10 mouse cellular contexts compared by ENCODE assay signal in genomic region chr7:122242260-122242659, GRCm38 (mm10). TPM values are rescaled to one million over a fixed set of nuclear protein-coding genes. Genes with fewer than 3 reads are reported as not detected.
A peak's percentile ranks its signal among the peaks of the same experiment; 100 is the strongest.
DNase-seq lines count a peak whose midpoint lies in the region; ATAC-seq and TF ChIP-seq lines count a peak whose summit lies in the region.
"Had no signal": no experiment of that assay in that cellular context is flagged by ENCODE, and none has a peak within 500 bp of the region (broad histone marks: within the 10 kb centered on the region; RNA-seq: fewer than 3 reads in every experiment).

No protein-coding gene starts in this region.

- ATAC-seq in forebrain, embryonic 16.5 days: 0 out of 2 replicates have a peak, but pooled peaks have one; percentile 43

- dilution Hi-C loops in CH12.LX (cut with MboI; ENCODE audit: extremely low pct_ligation_motif_present, extremely low pct_unique_long_range_greater_than_20kb, low sequenced_read_pairs): no loop called here

- DNase-seq in left cerebral cortex, adult 18-20 months (ENCODE audit: low spot score in 2 of 2): peak; percentile 28 to 34
- no peak for DNase-seq in left cerebral cortex, adult 11 months (ENCODE audit: low spot score)
- peak; percentile 71 for DNase-seq in CH12.LX (ENCODE audit: extremely low read depth)
- DNase-seq in adrenal gland, postnatal 14 days: peak; percentile 37
- peak; percentile 47 for DNase-seq in kidney, postnatal 10 days
- peak; percentile 73 for DNase-seq in retina, embryonic 14.5 days (ENCODE audit: low spot score)
- DNase-seq in urinary bladder, postnatal 4 days (ENCODE audit: low spot score in 2 of 2): no peak

- H3K36me3 ChIP-seq in CH12.LX (replicated peaks in 1 of 2; ENCODE audit: control insufficient read depth in 1 of 2, insufficient read depth in 1 of 2, low read length in 1 of 2): no peaks in the 10 kb centered on the region
- no peaks in the 10 kb centered on the region for H3K36me3 ChIP-seq in forebrain, embryonic 16.5 days (ENCODE audit: control insufficient read depth, insufficient read depth)

- TF ChIP-seq POLR2A in CH12.LX (IDR thresholded peaks at IDR 0.05; ENCODE audit: low read depth, low read length): no peak

- H3K4me1 ChIP-seq in CH12.LX (ENCODE audit: control insufficient read depth in 1 of 2, insufficient read depth in 2 of 2): peaks cover 14 to 47% of the 10 kb centered on the region in 2 experiments; a peak in 3 of 4 replicates
- peaks cover 7% of the 10 kb centered on the region for H3K4me1 ChIP-seq in forebrain, embryonic 16.5 days (replicated peaks; ENCODE audit: control insufficient read depth, insufficient read depth, low read length)

- H3K4me2 ChIP-seq in CH12.LX (ENCODE audit: insufficient read depth, low read depth, poor library complexity, severe bottlenecking): no peak overlapping the region
- H3K4me2 ChIP-seq in forebrain, embryonic 16.5 days (ENCODE audit: low read length): no peak overlapping the region

- peak; percentile 57 for TF ChIP-seq RAD21 in CH12.LX (IDR thresholded peaks at IDR 0.05; ENCODE audit: low read depth, low read length)

- H3K9ac ChIP-seq in CH12.LX (ENCODE audit: insufficient read depth, low read depth): no peak overlapping the region
- no peak overlapping the region for H3K9ac ChIP-seq in forebrain, embryonic 16.5 days (replicated peaks; ENCODE audit: low read depth, low read length)

- H3K27me3 ChIP-seq in CH12.LX (replicated peaks): no peaks in the 10 kb centered on the region
- no peaks in the 10 kb centered on the region for H3K27me3 ChIP-seq in forebrain, embryonic 16.5 days (replicated peaks; ENCODE audit: control insufficient read depth, insufficient read depth, low read length)

- no peak overlapping the region for H3K4me3 ChIP-seq in CH12.LX (replicated peaks in 1 of 3; ENCODE audit: low read depth in 2 of 3, low read length in 2 of 3, poor library complexity in 1 of 3)
- no peak overlapping the region for H3K4me3 ChIP-seq in forebrain, embryonic 16.5 days (replicated peaks; ENCODE audit: low read length)
- H3K4me3 ChIP-seq: erythroblast, embryonic 14.5 days had no signal

- TF ChIP-seq CTCF in CH12.LX (conservative IDR thresholded peaks at IDR 0.05 in 1 of 2, IDR thresholded peaks at IDR 0.05 in 1 of 2; ENCODE audit: low read depth in 2 of 2, low read length in 2 of 2): peak; percentile 80 to 85

- 50% methylated on average over 1 of the region's 1 CpGs for WGBS in forebrain, embryonic 16.5 days

- H3K79me2 ChIP-seq in CH12.LX (replicated peaks; ENCODE audit: control insufficient read depth, extremely low read depth, insufficient read depth, poor library complexity, severe bottlenecking): no peaks in the 10 kb centered on the region

- H3K27ac ChIP-seq in CH12.LX (ENCODE audit: insufficient read depth, low read depth): no peak overlapping the region
- H3K27ac ChIP-seq in forebrain, embryonic 16.5 days (ENCODE audit: low read length): no peak overlapping the region
- H3K27ac ChIP-seq: macrophage had no signal

- in situ Hi-C loops in CH12.LX (cut with MboI; ENCODE audit: low pct_ligation_motif_present, low pct_unique_long_range_greater_than_20kb, low sequenced_read_pairs): no loop called here

- no peak for TF ChIP-seq EP300 in CH12.LX (IDR thresholded peaks at IDR 0.05; ENCODE audit: low read length)

- H3K9me3 ChIP-seq in CH12.LX (replicated peaks; ENCODE audit: low read length): no peaks in the 10 kb centered on the region
- no peaks in the 10 kb centered on the region for H3K9me3 ChIP-seq in forebrain, embryonic 16.5 days (ENCODE audit: control insufficient read depth, low read length)

TF ChIP-seq in CH12.LX, 34 proteins besides CTCF, POLR2A, EP300 and RAD21:
- TF ChIP-seq SMC3 (IDR thresholded peaks at IDR 0.05; ENCODE audit: low read depth, low read length) (peak; percentile 73), RCOR1 (conservative IDR thresholded peaks at IDR 0.05; ENCODE audit: low read depth, low read length) (no peak)

RNA-seq across cellular contexts. Expression of gene Chp2, which starts 23.0 kb away (rescaled TPM):
- total RNA-seq in left cerebral cortex, adult 18-20 months (2021): 1 to 10 TPM; 4.3 to 4.6 TPM
- not detected in 2 replicates for total RNA-seq in CH12.LX (2012; rRNA removed)
- total RNA-seq in CH12.LX (2014; rRNA removed): not detected in 2 replicates
- polyA plus RNA-seq in CH12.LX (2012; ENCODE audit: insufficient read length, low read depth): not detected in 2 replicates
- 2.4 and 5.1 TPM in 2 replicates for total RNA-seq in adrenal gland, postnatal 14 days (2021)
- 0.57 and 1.2 TPM in 2 replicates for polyA plus RNA-seq in forebrain, embryonic 16.5 days (2015; fragmentation: Nextera tagmentation; extraction: Ambion mirVana)
- polyA plus RNA-seq: erythroblast, embryonic 14.5 days had no signal

RNA-seq across cellular contexts. Expression of gene Prkcb, which starts 46.3 kb away (rescaled TPM):
- 100 to 1,000 TPM; 871 to 890 TPM for total RNA-seq in left cerebral cortex, adult 18-20 months (2021)
- total RNA-seq in CH12.LX (2012; rRNA removed) (270 and 337 TPM in 2 replicates), CH12.LX (2014; rRNA removed) (289 and 323 TPM in 2 replicates)
- 381 and 463 TPM in 2 replicates for polyA plus RNA-seq in CH12.LX (2012; ENCODE audit: insufficient read length, low read depth)
- total RNA-seq in adrenal gland, postnatal 14 days (2021): 7.5 and 24.1 TPM in 2 replicates
- polyA plus RNA-seq in forebrain, embryonic 16.5 days (2015; fragmentation: Nextera tagmentation; extraction: Ambion mirVana): 50.2 and 60.9 TPM in 2 replicates
- polyA plus RNA-seq: erythroblast, embryonic 14.5 days had no signal

RNA-seq across cellular contexts. Expression of gene Ern2, which starts 56.3 kb away (rescaled TPM):
- total RNA-seq in left cerebral cortex, adult 18-20 months (2021): under 1 TPM; 0.40 to 0.67 TPM
- total RNA-seq in CH12.LX (2012; rRNA removed) (not detected in 2 replicates), CH12.LX (2014; rRNA removed) (not detected in 2 replicates)
- polyA plus RNA-seq in CH12.LX (2012; ENCODE audit: insufficient read length, low read depth): not detected in 2 replicates
- not detected in 2 replicates for total RNA-seq in adrenal gland, postnatal 14 days (2021)
- 0.37 and 1.7 TPM in 2 replicates for polyA plus RNA-seq in forebrain, embryonic 16.5 days (2015; fragmentation: Nextera tagmentation; extraction: Ambion mirVana)
- polyA plus RNA-seq: erythroblast, embryonic 14.5 days; macrophage had no signal

Comparison
In these comparisons a context has a peak if more than half of its experiments do, and no peak if none do; other contexts are left out.
1. DNase-seq: peak in left cerebral cortex, adult 18-20 months (2 of 2), CH12.LX (single experiment), adrenal gland, postnatal 14 days (single experiment), kidney, postnatal 10 days (single experiment) and retina, embryonic 14.5 days (single experiment); none in left cerebral cortex, adult 11 months (single experiment) and urinary bladder, postnatal 4 days (0 of 2).
2. RNA of gene Prkcb, which starts 46.3 kb away (total RNA-seq): 871 to 890 TPM in left cerebral cortex, adult 18-20 months and 270 to 337 TPM in CH12.LX; 7.5 to 24.1 TPM in adrenal gland, postnatal 14 days; every median in the first group is over 10 times any median in the second.